Mouse (Mus musculus): ENCODE results near the gene Taf6.

GRCm38 (mm10) chr5:138228026-138228425 is 40.8 kb upstream of the Taf6 start:
- TF ChIP-seq CTCF (IDR thresholded peaks at IDR 0.05; ENCODE audit: borderline replicate concordance, extremely low read depth, insufficient read depth, insufficient read length) (peak; percentile 45; the same call in 1 of the 2 replicates), POLR2A (IDR thresholded peaks at IDR 0.05; ENCODE audit: borderline replicate concordance, extremely low read depth, insufficient read depth, insufficient read length, poor library complexity, severe bottlenecking) (no peak)
